Mouse (Mus musculus) embryonic fibroblast, embryonic 13.5 days (primary cell): ENCODE results near the gene Wfdc11.

Experiments used
- CTCF ChIP-seq: IDR thresholded peaks from 2 replicates; pipeline ENCODE4 v1.5.1; 2011; ENCODE audit warnings: mild to moderate bottlenecking, control low read depth, low read length, moderate library complexity, borderline replicate concordance; ENCODE audit not compliant: insufficient read depth
- POLR2A ChIP-seq: IDR thresholded peaks from 2 replicates; pipeline ENCODE4 v1.6.1; 2011; ENCODE audit warnings: low read depth, mild to moderate bottlenecking, control low read depth, low read length, moderate library complexity

GRCm38 (mm10) chr2:164638696-164639095 lies 35.2 kb downstream of the Wfdc11 start, which contains the start of gene Wfdc16:
- TF ChIP-seq CTCF = no peak
- TF ChIP-seq POLR2A = no peak
